Mouse (Mus musculus): ENCODE measurements around the gene Mtmr3.

DNA sequence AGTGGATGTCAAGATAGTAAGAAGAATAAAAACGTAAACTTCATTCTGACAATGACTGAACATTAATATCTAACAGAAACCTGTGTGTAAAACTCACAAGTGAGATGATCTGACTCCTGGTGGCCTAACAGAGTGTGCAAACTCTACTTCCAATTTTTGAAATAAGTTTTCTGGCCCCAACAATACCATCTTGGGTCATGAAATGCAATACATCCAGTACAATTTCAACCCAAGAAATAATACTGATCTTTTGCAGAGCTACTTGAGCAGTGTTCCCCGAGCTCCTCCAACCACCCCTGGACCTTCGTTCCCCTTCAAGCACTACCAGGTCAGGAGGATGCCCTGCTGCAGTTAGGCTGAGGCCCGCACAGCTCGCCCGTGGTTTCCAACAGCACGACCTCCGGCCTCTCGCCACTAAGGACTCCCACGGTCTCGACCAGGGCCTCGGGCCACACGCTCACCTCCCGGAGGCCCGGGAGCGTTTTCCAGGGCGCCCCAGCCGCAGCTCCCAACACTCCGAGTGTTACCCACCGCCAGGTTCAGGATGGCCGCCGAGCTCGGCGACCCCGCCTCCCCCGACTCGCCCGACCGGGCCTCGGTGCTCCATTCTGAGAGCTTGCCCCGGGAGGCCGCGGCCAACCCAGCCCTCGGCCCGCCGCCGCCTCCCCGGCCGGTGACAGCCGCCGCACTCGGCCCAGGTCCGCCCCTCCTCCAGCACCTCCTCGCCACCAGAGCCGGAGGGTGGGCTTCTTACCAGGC, 635 bp downstream of the Mtmr3 start:
- TF ChIP-seq POLR2A (IDR thresholded peaks at IDR 0.05; ENCODE audit: borderline replicate concordance, extremely low read depth, insufficient read depth, insufficient read length, poor library complexity, severe bottlenecking) (no peak), CTCF (IDR thresholded peaks at IDR 0.05; ENCODE audit: borderline replicate concordance, extremely low read depth, insufficient read depth, insufficient read length) (no peak)

Data from brain, embryonic 14.5 days (tissue).